Mouse (Mus musculus): ENCODE measurements around the gene Pkig. TPM values are rescaled to one million over a fixed set of nuclear protein-coding genes. Genes with fewer than 3 reads are reported as not detected.

Gene Pkig
- total and polyA plus RNA-seq, 2 experiments, result 13.2 to 35.0 TPM

- Histone ChIP-seq H3K9ac (ENCODE audit: low read depth, low read length) (no peak overlapping the region), H3K27me3 (ENCODE audit: control insufficient read depth, insufficient read depth, low read length) (no peaks in the 10 kb centered on the region), H3K4me3 (ENCODE audit: insufficient read depth, low read depth, low read length) (no peak overlapping the region), H3K79me2 (ENCODE audit: control insufficient read depth, insufficient read depth, low read length) (no peaks in the 10 kb centered on the region), H3K36me3 (ENCODE audit: control insufficient read depth, insufficient read depth, low read length) (peaks cover 51% of the 10 kb centered on the region), H3K27ac (replicated peaks; ENCODE audit: insufficient read depth, low read depth, low read length) (no peak overlapping the region), H3K4me1 (ENCODE audit: control insufficient read depth, insufficient read depth, low read length) (no peaks in the 10 kb centered on the region)
- DNase-seq (ENCODE audit: extremely low read depth, low read depth, low spot score), result no peak
- WGBS, result 91% methylated on average over 9 of the region's 9 CpGs
- TF ChIP-seq POLR2A (IDR thresholded peaks at IDR 0.05; ENCODE audit: extremely low read depth, insufficient read depth, low read length), result no peak
- no peak for TF ChIP-seq CTCF (IDR thresholded peaks at IDR 0.05; ENCODE audit: low read depth, low read length)
Measured at GRCm38 (mm10) chr2:163615401-163615800, 42.8 kb upstream of the Pkig start.

- Histone ChIP-seq H3K4me1 (ENCODE audit: control insufficient read depth, insufficient read depth, low read length) (0 out of 2 replicates have a peak, but pooled peaks cover 2% of the 10 kb centered on the region), H3K4me3 (ENCODE audit: insufficient read depth, low read depth, low read length) (no peak overlapping the region), H3K9ac (ENCODE audit: low read depth, low read length) (no peak overlapping the region), H3K27me3 (ENCODE audit: control insufficient read depth, insufficient read depth, low read length) (no peaks in the 10 kb centered on the region), H3K27ac (replicated peaks; ENCODE audit: insufficient read depth, low read depth, low read length) (no peak overlapping the region), H3K36me3 (ENCODE audit: control insufficient read depth, insufficient read depth, low read length) (peaks cover 55% of the 10 kb centered on the region), H3K79me2 (ENCODE audit: control insufficient read depth, insufficient read depth, low read length) (no peaks in the 10 kb centered on the region)
- 70% methylated on average over 4 of the region's 4 CpGs for WGBS
- DNase-seq (ENCODE audit: extremely low read depth, low read depth, low spot score), result no peak
- TF ChIP-seq CTCF (IDR thresholded peaks at IDR 0.05; ENCODE audit: low read depth, low read length), result no peak
Measured at GRCm38 (mm10) chr2:163615906-163616651, 42.1 kb upstream of the Pkig start.

GRCm38 (mm10) chr2:163616652-163617227 is 41.4 kb upstream of the Pkig start:
- Histone ChIP-seq H3K36me3 (ENCODE audit: control insufficient read depth, insufficient read depth, low read length) (peaks cover 60% of the 10 kb centered on the region), H3K4me3 (ENCODE audit: insufficient read depth, low read depth, low read length) (no peak overlapping the region), H3K4me1 (ENCODE audit: control insufficient read depth, insufficient read depth, low read length) (0 out of 2 replicates have a peak, but pooled peaks cover 6% of the 10 kb centered on the region), H3K9ac (ENCODE audit: low read depth, low read length) (no peak overlapping the region), H3K27me3 (ENCODE audit: control insufficient read depth, insufficient read depth, low read length) (no peaks in the 10 kb centered on the region), H3K79me2 (ENCODE audit: control insufficient read depth, insufficient read depth, low read length) (no peaks in the 10 kb centered on the region), H3K27ac (replicated peaks; ENCODE audit: insufficient read depth, low read depth, low read length) (no peak overlapping the region)
- WGBS, result 81% methylated on average over 3 of the region's 3 CpGs
- no peak for TF ChIP-seq CTCF (IDR thresholded peaks at IDR 0.05; ENCODE audit: low read depth, low read length)
- TF ChIP-seq POLR2A (IDR thresholded peaks at IDR 0.05; ENCODE audit: extremely low read depth, insufficient read depth, low read length), result no peak
- peak; percentile 53 for DNase-seq (ENCODE audit: extremely low read depth, low read depth, low spot score)

GRCm38 (mm10) chr2:163617232-163617863 is 40.8 kb upstream of the Pkig start:
- no peaks in the 10 kb centered on the region for H3K79me2 ChIP-seq (ENCODE audit: control insufficient read depth, insufficient read depth, low read length)
- no peaks in the 10 kb centered on the region for H3K27me3 ChIP-seq (ENCODE audit: control insufficient read depth, insufficient read depth, low read length)
- WGBS, result 90% methylated on average over 3 of the region's 3 CpGs
- TF ChIP-seq CTCF (IDR thresholded peaks at IDR 0.05; ENCODE audit: low read depth, low read length), result no peak
- TF ChIP-seq POLR2A (IDR thresholded peaks at IDR 0.05; ENCODE audit: extremely low read depth, insufficient read depth, low read length), result no peak
- no peak for DNase-seq (ENCODE audit: extremely low read depth, low read depth, low spot score)
- no peak overlapping the region for H3K4me3 ChIP-seq (ENCODE audit: insufficient read depth, low read depth, low read length)
- H3K36me3 ChIP-seq (ENCODE audit: control insufficient read depth, insufficient read depth, low read length), result peaks cover 62% of the 10 kb centered on the region
- H3K9ac ChIP-seq (ENCODE audit: low read depth, low read length), result no peak overlapping the region
- H3K4me1 ChIP-seq (ENCODE audit: control insufficient read depth, insufficient read depth, low read length), result 0 out of 2 replicates have a peak, but pooled peaks cover 6% of the 10 kb centered on the region
- no peak overlapping the region for H3K27ac ChIP-seq (replicated peaks; ENCODE audit: insufficient read depth, low read depth, low read length)

- WGBS, result 91% methylated on average over 4 of the region's 4 CpGs
- TF ChIP-seq POLR2A (IDR thresholded peaks at IDR 0.05; ENCODE audit: extremely low read depth, insufficient read depth, low read length), result no peak
- TF ChIP-seq CTCF (IDR thresholded peaks at IDR 0.05; ENCODE audit: low read depth, low read length), result no peak
Measured at GRCm38 (mm10) chr2:163617874-163618273, 40.3 kb upstream of the Pkig start.

More at GRCm38 (mm10) chr2:163617874-163618273, 40.3 kb upstream of the Pkig start:
- H3K9ac ChIP-seq (ENCODE audit: low read depth, low read length), result no peak overlapping the region
- H3K4me3 ChIP-seq (ENCODE audit: insufficient read depth, low read depth, low read length), result no peak overlapping the region
- no peak for DNase-seq (ENCODE audit: extremely low read depth, low read depth, low spot score)
- peaks cover 67% of the 10 kb centered on the region for H3K36me3 ChIP-seq (ENCODE audit: control insufficient read depth, insufficient read depth, low read length)
- H3K4me1 ChIP-seq (ENCODE audit: control insufficient read depth, insufficient read depth, low read length), result 0 out of 2 replicates have a peak, but pooled peaks cover 6% of the 10 kb centered on the region
- no peak overlapping the region for H3K27ac ChIP-seq (replicated peaks; ENCODE audit: insufficient read depth, low read depth, low read length)
- no peaks in the 10 kb centered on the region for H3K27me3 ChIP-seq (ENCODE audit: control insufficient read depth, insufficient read depth, low read length)
- H3K79me2 ChIP-seq (ENCODE audit: control insufficient read depth, insufficient read depth, low read length), result no peaks in the 10 kb centered on the region
